Mouse (Mus musculus): ENCODE measurements around the gene Tcea3.

- TF ChIP-seq CTCF (IDR thresholded peaks at IDR 0.05; ENCODE audit: extremely low read depth, insufficient read depth, insufficient read length, insufficient replicate concordance) (no peak), POLR2A (IDR thresholded peaks at IDR 0.05; ENCODE audit: low read depth, low read length) (no peak)
These were observed 37.4 kb downstream of the Tcea3 start for GRCm38 (mm10) chr4:136284891-136285290.

Data from spleen, adult 2 months (tissue).